Mouse (Mus musculus): ENCODE measurements around the gene Ankrd9. TPM values are rescaled to one million over a fixed set of nuclear protein-coding genes. Genes with fewer than 3 reads are reported as not detected.

The Ankrd9 gene
- total RNA-seq, 4 experiments from 2014 or later: 61.3 to 73.8 (median 68.6) TPM

- no peak for DNase-seq (ENCODE audit: low spot score)
These were observed 16.9 kb downstream of the Ankrd9 start for GRCm38 (mm10) chr12:110961973-110962372.

- DNase-seq (ENCODE audit: low spot score): no peak
These were observed 24.4 kb downstream of the Ankrd9 start for GRCm38 (mm10) chr12:110954351-110954991.

GRCm38 (mm10) chr12:110953900-110954299 is 24.9 kb downstream of the Ankrd9 start:
- DNase-seq (ENCODE audit: low spot score): no peak

- no peak for DNase-seq (ENCODE audit: low spot score)
These were observed 25.4 kb downstream of the Ankrd9 start for GRCm38 (mm10) chr12:110953443-110953842.

- DNase-seq (ENCODE audit: low spot score): no peak
These were observed 26.0 kb downstream of the Ankrd9 start for GRCm38 (mm10) chr12:110952628-110953385.

GRCm38 (mm10) chr12:110951236-110951635 is 27.6 kb downstream of the Ankrd9 start:
- DNase-seq (ENCODE audit: low spot score): no peak

GRCm38 (mm10) chr12:110950151-110950550 is 28.7 kb downstream of the Ankrd9 start:
- no peak for DNase-seq (ENCODE audit: low spot score)

- peak; percentile 38 for DNase-seq (ENCODE audit: low spot score)
These were observed 29.4 kb downstream of the Ankrd9 start for GRCm38 (mm10) chr12:110949410-110949809.

- peak; percentile 24 for DNase-seq (ENCODE audit: low spot score)
These were observed 30.0 kb downstream of the Ankrd9 start for GRCm38 (mm10) chr12:110948910-110949201.

GRCm38 (mm10) chr12:110948082-110948909 is 30.5 kb downstream of the Ankrd9 start:
- DNase-seq (ENCODE audit: low spot score): no peak

- DNase-seq (ENCODE audit: low spot score): no peak
These were observed 32.6 kb downstream of the Ankrd9 start for GRCm38 (mm10) chr12:110946216-110946615.

GRCm38 (mm10) chr12:110940869-110941268 is 38.0 kb downstream of the Ankrd9 start:
- no peak for DNase-seq (ENCODE audit: low spot score)

- no peak for DNase-seq (ENCODE audit: low spot score)
These were observed 39.5 kb downstream of the Ankrd9 start for GRCm38 (mm10) chr12:110939385-110939784.

GRCm38 (mm10) chr12:110937496-110937895 is 41.3 kb downstream of the Ankrd9 start:
- no peak for DNase-seq (ENCODE audit: low spot score)

- DNase-seq (ENCODE audit: low spot score): peak; percentile 77
These were observed 42.7 kb downstream of the Ankrd9 start for GRCm38 (mm10) chr12:110935983-110936620.

GRCm38 (mm10) chr12:110932820-110933219 is 46.0 kb downstream of the Ankrd9 start:
- DNase-seq (ENCODE audit: low spot score): no peak

Other genes with a start within 250 kb of the Ankrd9 start
- gene Wdr20, start 241.1 kb downstream of the Ankrd9 start, total RNA-seq (2022): 10 to 100 TPM; 30.9 to 36.7 (median 32.3) TPM
- gene Mok, start 138.1 kb downstream of the Ankrd9 start, total RNA-seq (2022): under 1 TPM; 0.50 to 0.80 (median 0.70) TPM
- 10 to 100 TPM; 10.5 to 12.1 (median 11.1) TPM for gene Zfp839, start 128.8 kb downstream of the Ankrd9 start, total RNA-seq (2022)
- 10 to 100 TPM; 21.7 to 28.5 (median 27.8) TPM for gene Cinp, start 89.9 kb downstream of the Ankrd9 start, total RNA-seq (2022)
- gene Tecpr2, start 89.8 kb downstream of the Ankrd9 start, total RNA-seq (2022): 1 to 10 TPM; 4.9 to 5.8 (median 5.3) TPM
- 10 to 100 TPM; 11.9 to 14.3 (median 13.4) TPM for gene Rcor1, start 60.3 kb upstream of the Ankrd9 start, total RNA-seq (2022)
- 10 to 100 TPM; 12.5 to 19.0 (median 15.3) TPM for gene Traf3, start 187.3 kb upstream of the Ankrd9 start, total RNA-seq (2022)
- gene 4930595D18Rik, start 205.5 kb upstream of the Ankrd9 start, total RNA-seq (2022): not detected